Mouse (Mus musculus) forebrain, embryonic 15.5 days (tissue): ENCODE results near the gene Stfa1. TPM values are rescaled to one million over a fixed set of nuclear protein-coding genes. Genes with fewer than 3 reads are reported as not detected.
"Not testable (repeated sequence)": the region's sequence is repeated elsewhere in the genome, so short reads cannot be mapped to it uniquely, and the experiment has no call there.

Source experiments
- ATAC-seq: fragments of 200-750 bp; cut with Nextera tagmentation; replicated peaks from 2 replicates; pipeline ENCODE4 v1.8.0; 2017; ENCODE audit warnings: mild to moderate bottlenecking, moderate TSS enrichment, moderate library complexity
- H3K27ac ChIP-seq: fragments of 300-500 bp; sonication (generic); replicated peaks from 2 replicates; pipeline ENCODE4 v1.5.1; 2015; ENCODE audit warnings: mild to moderate bottlenecking, inconsistent platforms
- H3K27me3 ChIP-seq: fragments of 300-500 bp; sonication (generic); 2 replicates; pipeline ENCODE4 v1.6.1; 2015; ENCODE audit warnings: inconsistent platforms
- H3K36me3 ChIP-seq: fragments of 300-500 bp; sonication (generic); 2 replicates; pipeline ENCODE4 v1.6.1; 2015; ENCODE audit warnings: mild to moderate bottlenecking, inconsistent platforms
- H3K4me1 ChIP-seq: fragments of 300-500 bp; sonication (generic); 2 replicates; pipeline ENCODE4 v1.6.1; 2015; ENCODE audit warnings: inconsistent platforms
- H3K4me2 ChIP-seq: fragments of 300-500 bp; sonication (generic); replicated peaks from 2 replicates; pipeline ENCODE4 v1.6.1; 2015; ENCODE audit warnings: mild to moderate bottlenecking, inconsistent platforms
- H3K4me3 ChIP-seq: fragments of 300-500 bp; sonication (generic); 2 replicates; pipeline ENCODE4 v1.5.1; 2015; ENCODE audit warnings: mild to moderate bottlenecking, inconsistent platforms
- H3K9ac ChIP-seq: fragments of 300-500 bp; sonication (generic); replicated peaks from 2 replicates; pipeline ENCODE4 v1.6.1; 2015; ENCODE audit warnings: mild to moderate bottlenecking, inconsistent platforms
- H3K9me3 ChIP-seq: fragments of 300-500 bp; sonication (generic); 2 replicates; pipeline ENCODE4 v1.6.1; 2016; ENCODE audit warnings: inconsistent platforms
- WGBS: fragments of 180-500 bp; shearing (Covaris S2); methylation state at CpG from one replicate; pipeline ENCODE4 v1.1.7; 2015; ENCODE audit warnings: mixed read lengths; 5-methylcytosine and 5-hydroxymethylcytosine counted together
- polyA plus RNA-seq: library from polyadenylated mRNA; unstranded; fragments of >200 nt; fragmentation: Nextera tagmentation; extraction: Ambion mirVana; gene quantifications from 2 replicates; pipeline ENCODE4 v1.2.1, GENCODE M21; 2015

Stfa1 gene
- 0.99 and 1.5 TPM in 2 replicates for polyA plus RNA-seq

GRCm38 (mm10) chr16:36276796-36277195 is at the start of gene Stfa1:
Stfa1 (plus strand) TSS chr16:36276951.
- H3K9ac ChIP-seq, H3K27ac ChIP-seq, H3K4me3 ChIP-seq, H3K4me1 ChIP-seq, H3K9me3 ChIP-seq, H3K36me3 ChIP-seq, ATAC-seq, H3K27me3 ChIP-seq, H3K4me2 ChIP-seq: not testable (repeated sequence)
- WGBS, result 91% methylated on average over 4 of the region's 4 CpGs

- not testable (repeated sequence) for H3K4me3 ChIP-seq, H3K4me2 ChIP-seq, H3K27me3 ChIP-seq, H3K4me1 ChIP-seq, H3K9ac ChIP-seq, ATAC-seq, H3K9me3 ChIP-seq, H3K27ac ChIP-seq, H3K36me3 ChIP-seq
These were observed 16.2 kb upstream of the Stfa1 start for GRCm38 (mm10) chr16:36260585-36260984.

- Histone ChIP-seq H3K27me3 (no peaks in the 10 kb centered on the region), H3K36me3 (no peaks in the 10 kb centered on the region), H3K9me3 (no peaks in the 10 kb centered on the region), H3K4me2 (no peak overlapping the region), H3K9ac (no peak overlapping the region), H3K4me3 (no peak overlapping the region), H3K27ac (no peak overlapping the region), H3K4me1 (no peaks in the 10 kb centered on the region)
- 87% methylated on average over 4 of the region's 4 CpGs for WGBS
- no peak for ATAC-seq
These were observed 12.4 kb downstream of the Stfa1 start for GRCm38 (mm10) chr16:36289140-36289539.

- Histone ChIP-seq H3K4me1 (no peaks in the 10 kb centered on the region), H3K9ac (no peak overlapping the region), H3K27me3 (no peaks in the 10 kb centered on the region), H3K9me3 (no peaks in the 10 kb centered on the region), H3K4me3 (no peak overlapping the region), H3K27ac (no peak overlapping the region), H3K4me2 (no peak overlapping the region), H3K36me3 (no peaks in the 10 kb centered on the region)
- ATAC-seq, result no peak
- WGBS, result 84% methylated on average over 4 of the region's 4 CpGs
These were observed 30.9 kb downstream of the Stfa1 start for GRCm38 (mm10) chr16:36307631-36308030.

- H3K4me3 ChIP-seq, H3K4me2 ChIP-seq, H3K4me1 ChIP-seq, H3K36me3 ChIP-seq, ATAC-seq, H3K27me3 ChIP-seq, H3K9ac ChIP-seq, H3K27ac ChIP-seq, H3K9me3 ChIP-seq: not testable (repeated sequence)
- WGBS, result 84% methylated on average over 6 of the region's 6 CpGs
These were observed 39.4 kb downstream of the Stfa1 start for GRCm38 (mm10) chr16:36316111-36316510.

- ATAC-seq, result no peak
- Histone ChIP-seq H3K9me3 (no peaks in the 10 kb centered on the region), H3K4me2 (no peak overlapping the region), H3K27ac (no peak overlapping the region), H3K4me1 (no peaks in the 10 kb centered on the region), H3K36me3 (no peaks in the 10 kb centered on the region), H3K27me3 (no peaks in the 10 kb centered on the region), H3K4me3 (no peak overlapping the region), H3K9ac (no peak overlapping the region)
These were observed 42.5 kb downstream of the Stfa1 start for GRCm38 (mm10) chr16:36319286-36319685.

GRCm38 (mm10) chr16:36334232-36334631 is 57.5 kb downstream of the Stfa1 start, which contains the start of gene BC117090:
BC117090 (minus strand) TSS chr16:36334332.
- Histone ChIP-seq H3K36me3 (no peaks in the 10 kb centered on the region), H3K4me3 (no peak within 1 kb of the TSS), H3K27me3 (no peaks in the 10 kb centered on the region), H3K9me3 (no peaks in the 10 kb centered on the region), H3K4me2 (no peak within 1 kb of the TSS), H3K9ac (no peak within 1 kb of the TSS), H3K27ac (no peak within 1 kb of the TSS), H3K4me1 (no peaks in the 10 kb centered on the region)
- 84% methylated on average over 3 of the region's 3 CpGs for WGBS
- no peak for ATAC-seq

Other genes starting within 250 kb of the Stfa1 start
- gene Wdr5b, start 235.8 kb upstream of the Stfa1 start, polyA plus RNA-seq, result 14.1 and 16.1 TPM in 2 replicates
- 169 and 188 TPM in 2 replicates for gene Fam162a, start 205.4 kb upstream of the Stfa1 start, polyA plus RNA-seq
- gene Ccdc58, start 205.3 kb upstream of the Stfa1 start, polyA plus RNA-seq, result 34.7 and 35.4 TPM in 2 replicates
- gene Csta1, start 145.7 kb upstream of the Stfa1 start, polyA plus RNA-seq, result not detected in 2 replicates
- not detected in 2 replicates for gene Stfa2l1, start 120.1 kb upstream of the Stfa1 start, polyA plus RNA-seq
- 0.50 and 0.54 TPM in 2 replicates for gene Gm5483, start 92.7 kb upstream of the Stfa1 start, polyA plus RNA-seq
- gene Gm5416, start 66.5 kb upstream of the Stfa1 start, polyA plus RNA-seq, result not detected in 2 replicates
- gene 2010005H15Rik, start 55.5 kb upstream of the Stfa1 start, polyA plus RNA-seq, result not detected in 2 replicates
- gene BC117090, start 57.4 kb downstream of the Stfa1 start, polyA plus RNA-seq, result not detected in 2 replicates
- 0.50 and 1.1 TPM in 2 replicates for gene BC100530, start 90.8 kb downstream of the Stfa1 start, polyA plus RNA-seq
- not detected in 2 replicates for gene Stfa2, start 131.5 kb downstream of the Stfa1 start, polyA plus RNA-seq
- 0.54 TPM in 1 of 2 replicates, not detected in the other for gene Stfa3, start 178.4 kb downstream of the Stfa1 start, polyA plus RNA-seq